Mouse (Mus musculus) neural tube, embryonic 14.5 days (tissue): ENCODE measurements around the gene Dusp23. TPM values are rescaled to one million over a fixed set of nuclear protein-coding genes. Genes with fewer than 3 reads are reported as not detected.
A peak's percentile ranks its signal among the peaks of the same experiment; 100 is the strongest.

Source experiments
- ATAC-seq: fragments of 200-750 bp; cut with Nextera tagmentation; 2 replicates; pipeline ENCODE4 v1.8.0; 2017; ENCODE audit warnings: low read depth, mild to moderate bottlenecking, moderate TSS enrichment, moderate library complexity
- H3K27ac ChIP-seq: fragments of 300-500 bp; sonication (generic); 2 replicates; pipeline ENCODE4 v1.5.1; 2014; ENCODE audit warnings: low read depth, mild to moderate bottlenecking, control low read depth, low read length, moderate library complexity, mixed read lengths
- H3K27me3 ChIP-seq: fragments of 300-500 bp; sonication (generic); 2 replicates; pipeline ENCODE4 v1.6.1; 2014; ENCODE audit warnings: low read length; ENCODE audit not compliant: control insufficient read depth, insufficient read depth
- H3K36me3 ChIP-seq: fragments of 300-500 bp; sonication (generic); 2 replicates; pipeline ENCODE4 v1.6.1; 2014; ENCODE audit warnings: low read length, mixed read lengths; ENCODE audit not compliant: control insufficient read depth, insufficient read depth
- H3K4me1 ChIP-seq: fragments of 300-500 bp; sonication (generic); 2 replicates; pipeline ENCODE4 v1.6.1; 2014; ENCODE audit warnings: low read length; ENCODE audit not compliant: control insufficient read depth, insufficient read depth
- H3K4me2 ChIP-seq: fragments of 300-500 bp; sonication (generic); 2 replicates; pipeline ENCODE4 v1.6.1; 2014; ENCODE audit warnings: mild to moderate bottlenecking, low read depth, low read length, control low read depth
- H3K4me3 ChIP-seq: fragments of 300-500 bp; sonication (generic); 2 replicates; pipeline ENCODE4 v1.5.1; 2014; ENCODE audit warnings: low read depth, low read length, control low read depth, mixed read lengths
- H3K9ac ChIP-seq: fragments of 300-500 bp; sonication (generic); replicated peaks from 2 replicates; pipeline ENCODE4 v1.6.1; 2014; ENCODE audit warnings: low read depth, mild to moderate bottlenecking, control low read depth, low read length, mixed read lengths
- H3K9me3 ChIP-seq: fragments of 300-500 bp; sonication (generic); 2 replicates; pipeline ENCODE4 v1.6.1; 2016; ENCODE audit warnings: low read length; ENCODE audit not compliant: control insufficient read depth
- WGBS: fragments of 180-500 bp; shearing (Covaris S2); extraction: QIAGEN DNeasy Blood & Tissue Kit; methylation state at CpG from one replicate; pipeline ENCODE4 v1.1.7; 2014; 5-methylcytosine and 5-hydroxymethylcytosine counted together
- polyA plus RNA-seq: library from polyadenylated mRNA; unstranded; fragments of >200 nt; fragmentation: Nextera tagmentation; extraction: Ambion mirVana; gene quantifications from 2 replicates; pipeline ENCODE4 v1.2.1, GENCODE M21; 2014

Gene Dusp23
- polyA plus RNA-seq, 1 experiment from 2014 or later, result 18.7 TPM

DNA sequence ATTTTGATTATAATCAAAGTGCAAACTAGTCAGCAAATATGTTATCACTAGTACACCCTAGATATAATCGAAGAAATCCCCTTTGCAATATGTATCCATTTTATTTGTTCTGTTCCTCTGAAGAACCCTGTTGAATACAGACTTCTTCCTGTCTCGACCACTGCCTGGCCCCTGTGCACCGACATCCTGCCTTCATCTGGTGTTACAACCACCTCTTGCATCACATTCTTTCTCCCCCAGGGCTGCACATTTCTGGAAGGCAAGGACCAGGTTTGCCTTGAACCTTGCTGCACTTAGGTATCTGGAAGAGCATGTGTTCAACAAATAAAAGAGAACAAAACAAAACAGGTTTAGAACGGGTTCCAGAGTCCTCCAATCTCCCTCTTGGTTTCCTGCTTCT, 17.4 kb downstream of the Dusp23 start:
- Histone ChIP-seq H3K27me3 (no peaks in the 10 kb centered on the region), H3K9ac (no peak overlapping the region), H3K4me1 (peaks cover 15% of the 10 kb centered on the region; the same call in 1 of the 2 replicates), H3K4me2 (no peak overlapping the region), H3K9me3 (no peaks in the 10 kb centered on the region), H3K4me3 (no peak overlapping the region), H3K36me3 (no peaks in the 10 kb centered on the region), H3K27ac (no peak overlapping the region)
- 71% methylated on average over 4 of the region's 4 CpGs for WGBS
- ATAC-seq, result no peak

DNA sequence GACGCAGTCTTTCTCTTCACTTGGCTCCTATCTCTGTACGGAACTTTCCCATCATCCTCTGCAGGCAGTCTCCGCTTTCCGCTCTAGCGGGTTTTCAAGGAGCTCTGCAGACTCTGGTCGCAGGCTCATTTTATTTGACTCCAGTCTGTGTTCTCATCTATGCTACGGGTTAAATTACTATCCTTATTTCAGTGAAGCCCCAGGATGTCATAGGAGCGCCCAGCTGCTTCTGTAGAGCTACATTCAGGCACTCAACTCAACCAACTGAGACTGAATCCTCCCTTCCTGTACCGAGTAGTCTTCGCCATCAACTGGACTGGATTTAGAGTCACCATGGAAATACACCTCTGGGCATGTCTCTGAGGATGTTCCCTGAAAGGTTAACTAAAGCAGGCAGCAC, 18.1 kb downstream of the Dusp23 start:
- H3K9me3 ChIP-seq, result no peaks in the 10 kb centered on the region
- no peak overlapping the region for H3K9ac ChIP-seq
- H3K27me3 ChIP-seq, result no peaks in the 10 kb centered on the region
- H3K4me3 ChIP-seq, result no peak overlapping the region
- no peak for ATAC-seq
- H3K4me2 ChIP-seq, result no peak overlapping the region
- H3K36me3 ChIP-seq, result no peaks in the 10 kb centered on the region
- no peak overlapping the region for H3K27ac ChIP-seq
- peaks cover 15% of the 10 kb centered on the region; the same call in 1 of the 2 replicates for H3K4me1 ChIP-seq
- WGBS, result 83% methylated on average over 10 of the region's 10 CpGs

DNA sequence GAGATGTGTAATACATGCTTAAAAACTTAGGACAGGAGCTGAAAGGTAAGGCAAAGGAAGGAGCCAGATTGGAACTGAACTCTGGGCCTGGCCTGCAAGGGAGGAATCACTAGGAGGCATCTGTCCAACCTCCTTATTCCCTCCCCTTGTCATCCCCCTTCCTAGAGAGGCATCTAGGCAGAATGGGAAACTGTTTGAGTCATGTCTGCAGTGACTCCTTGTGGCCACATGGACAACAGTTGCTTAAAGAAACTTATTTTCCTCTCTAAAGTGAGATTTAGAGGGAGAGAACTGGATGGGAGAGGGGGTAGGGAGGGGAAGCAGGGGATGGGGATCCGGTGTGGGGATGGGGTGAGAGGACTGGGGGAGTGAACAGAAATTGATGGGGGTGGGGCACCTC, 20.0 kb downstream of the Dusp23 start:
- H3K27ac ChIP-seq, result no peak overlapping the region
- H3K4me2 ChIP-seq, result no peak overlapping the region
- no peak for ATAC-seq
- 48% methylated on average over 1 of the region's 1 CpGs for WGBS
- no peaks in the 10 kb centered on the region for H3K9me3 ChIP-seq
- no peak overlapping the region for H3K9ac ChIP-seq
- H3K4me1 ChIP-seq, result peaks cover 15% of the 10 kb centered on the region; the same call in 1 of the 2 replicates
- H3K27me3 ChIP-seq, result no peaks in the 10 kb centered on the region
- H3K4me3 ChIP-seq, result no peak overlapping the region
- H3K36me3 ChIP-seq, result no peaks in the 10 kb centered on the region

DNA sequence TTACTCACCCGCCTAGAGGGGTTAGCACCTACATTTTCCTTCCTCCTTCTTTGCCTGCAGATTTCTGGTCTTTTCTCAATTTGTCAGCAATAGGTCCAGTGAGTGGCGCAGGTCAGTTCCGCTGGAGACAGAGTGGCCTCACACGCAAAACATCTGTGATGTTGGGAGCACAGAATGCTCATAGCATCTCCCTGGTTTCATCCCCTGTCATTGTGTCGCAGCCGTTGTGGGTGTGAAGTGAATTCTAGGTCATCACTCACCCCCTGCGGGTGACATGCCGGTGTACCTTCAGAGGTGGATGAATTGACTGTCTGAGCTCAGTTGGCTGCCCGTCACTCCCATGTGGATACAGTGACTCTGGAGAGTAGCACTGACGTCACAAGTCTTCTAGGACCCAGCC, 21.5 kb downstream of the Dusp23 start:
- H3K4me2 ChIP-seq, result no peak overlapping the region
- H3K9ac ChIP-seq, result no peak overlapping the region
- WGBS, result 84% methylated on average over 10 of the region's 10 CpGs
- no peak for ATAC-seq
- 0 out of 2 replicates have a peak, but pooled peaks cover 6% of the 10 kb centered on the region for H3K4me1 ChIP-seq
- H3K27me3 ChIP-seq, result no peaks in the 10 kb centered on the region
- H3K36me3 ChIP-seq, result no peaks in the 10 kb centered on the region
- H3K4me3 ChIP-seq, result no peak overlapping the region
- H3K27ac ChIP-seq, result no peak overlapping the region
- H3K9me3 ChIP-seq, result no peaks in the 10 kb centered on the region

DNA sequence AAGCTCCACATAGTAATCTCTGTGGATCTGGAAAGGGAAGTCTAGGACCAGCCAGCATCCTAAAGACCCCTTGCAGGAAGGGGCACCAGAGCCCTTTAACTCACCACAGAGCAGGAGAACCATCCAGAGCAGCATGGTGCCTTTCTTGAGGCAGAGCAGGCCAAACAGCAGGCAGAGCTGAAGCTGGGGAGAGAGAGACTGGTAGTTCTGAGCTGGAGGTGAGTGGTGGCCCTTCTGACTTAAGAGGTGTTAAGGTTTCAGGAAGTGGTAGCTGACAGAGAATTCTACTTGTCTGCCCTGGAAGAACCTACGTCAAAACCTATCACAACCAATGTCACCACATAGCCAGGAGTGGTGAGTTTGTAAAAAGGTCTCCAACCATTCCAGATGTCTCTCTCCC, 30.4 kb downstream of the Dusp23 start, which contains the start of gene Fcrl6:
Fcrl6 (minus strand) TSS at position 226 of the 400 bp plus-strand sequence.
- Histone ChIP-seq H3K9ac (no peak within 1 kb of the TSS), H3K4me1 (no peaks in the 10 kb centered on the region), H3K4me3 (no peak within 1 kb of the TSS), H3K27me3 (no peaks in the 10 kb centered on the region), H3K4me2 (no peak within 1 kb of the TSS), H3K27ac (no peak within 1 kb of the TSS), H3K9me3 (no peaks in the 10 kb centered on the region), H3K36me3 (no peaks in the 10 kb centered on the region)
- 100% methylated on average over 1 of the region's 1 CpGs for WGBS
- no peak for ATAC-seq

DNA sequence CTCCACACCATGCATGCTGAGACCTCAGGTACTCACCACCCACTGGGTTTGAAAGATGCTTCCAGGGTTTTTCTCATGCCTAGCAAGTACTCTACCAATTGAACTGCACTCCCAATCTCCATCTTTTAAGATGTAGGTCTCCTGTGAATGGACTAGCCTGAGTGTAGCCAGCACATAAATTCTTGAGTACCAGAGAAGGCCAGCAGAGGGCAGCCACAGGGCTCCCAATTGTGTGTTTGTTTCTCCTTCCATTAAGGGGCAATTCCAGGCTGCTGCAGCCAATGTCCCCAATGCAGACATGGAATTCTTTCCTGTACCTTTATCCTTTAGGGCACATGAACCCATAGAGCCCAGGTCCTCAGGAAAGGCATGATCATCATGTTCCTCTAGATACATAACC, 38.3 kb downstream of the Dusp23 start:
- no peaks in the 10 kb centered on the region for H3K27me3 ChIP-seq
- no peaks in the 10 kb centered on the region for H3K9me3 ChIP-seq
- no peak overlapping the region for H3K4me2 ChIP-seq
- peak; percentile 41; the same call in 1 of the 2 replicates for ATAC-seq
- no peak overlapping the region for H3K4me3 ChIP-seq
- H3K36me3 ChIP-seq, result no peaks in the 10 kb centered on the region
- H3K4me1 ChIP-seq, result no peaks in the 10 kb centered on the region
- no peak overlapping the region for H3K27ac ChIP-seq
- no peak overlapping the region for H3K9ac ChIP-seq

DNA sequence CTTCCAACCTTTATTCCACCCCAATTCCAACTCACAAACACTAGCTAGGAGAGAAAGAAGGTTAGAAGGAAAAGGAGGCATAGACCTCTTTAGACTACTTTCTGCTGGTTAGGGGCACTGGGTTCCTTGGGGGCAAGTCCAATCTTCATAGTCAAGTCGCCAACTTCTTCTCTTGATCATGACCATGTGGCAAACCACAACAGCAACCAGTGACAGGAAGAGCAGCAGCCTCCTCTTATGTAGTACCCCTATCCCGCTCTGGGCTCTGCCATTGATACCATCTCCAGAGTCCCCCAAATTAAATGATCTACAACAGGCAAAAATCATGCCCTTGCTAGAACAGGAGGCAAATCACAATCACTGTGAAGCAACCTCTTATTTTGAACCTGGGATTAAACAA, 38.8 kb downstream of the Dusp23 start:
- 84% methylated on average over 2 of the region's 2 CpGs for WGBS
- no peaks in the 10 kb centered on the region for H3K36me3 ChIP-seq
- no peak overlapping the region for H3K4me2 ChIP-seq
- H3K9me3 ChIP-seq, result no peaks in the 10 kb centered on the region
- H3K4me1 ChIP-seq, result no peaks in the 10 kb centered on the region
- no peak overlapping the region for H3K4me3 ChIP-seq
- no peaks in the 10 kb centered on the region for H3K27me3 ChIP-seq
- ATAC-seq, result no peak
- H3K27ac ChIP-seq, result no peak overlapping the region
- H3K9ac ChIP-seq, result no peak overlapping the region

DNA sequence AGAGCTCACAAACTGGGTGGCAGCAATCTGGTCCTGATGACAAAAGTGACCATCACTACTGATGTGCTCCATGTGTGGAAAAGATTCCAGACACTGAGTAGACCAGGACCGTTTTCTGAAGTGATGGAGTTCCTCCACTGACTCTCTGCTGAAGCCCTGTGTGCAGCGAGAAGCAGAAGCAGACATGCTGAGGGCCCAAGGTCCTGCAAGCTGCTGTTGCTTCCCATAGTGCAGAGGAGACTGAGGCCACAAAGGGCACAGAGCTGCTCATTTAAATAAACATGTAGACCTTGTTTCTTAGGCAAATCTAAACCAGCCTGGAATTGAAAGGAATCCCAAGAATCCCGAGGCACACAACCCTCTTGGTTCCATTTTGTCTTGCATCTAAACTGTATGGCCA, 39.4 kb downstream of the Dusp23 start:
- no peaks in the 10 kb centered on the region for H3K4me1 ChIP-seq
- H3K9me3 ChIP-seq, result no peaks in the 10 kb centered on the region
- H3K9ac ChIP-seq, result no peak overlapping the region
- H3K27me3 ChIP-seq, result no peaks in the 10 kb centered on the region
- 73% methylated on average over 3 of the region's 3 CpGs for WGBS
- no peak overlapping the region for H3K4me3 ChIP-seq
- no peak for ATAC-seq
- no peak overlapping the region for H3K27ac ChIP-seq
- H3K4me2 ChIP-seq, result no peak overlapping the region
- H3K36me3 ChIP-seq, result no peaks in the 10 kb centered on the region

DNA sequence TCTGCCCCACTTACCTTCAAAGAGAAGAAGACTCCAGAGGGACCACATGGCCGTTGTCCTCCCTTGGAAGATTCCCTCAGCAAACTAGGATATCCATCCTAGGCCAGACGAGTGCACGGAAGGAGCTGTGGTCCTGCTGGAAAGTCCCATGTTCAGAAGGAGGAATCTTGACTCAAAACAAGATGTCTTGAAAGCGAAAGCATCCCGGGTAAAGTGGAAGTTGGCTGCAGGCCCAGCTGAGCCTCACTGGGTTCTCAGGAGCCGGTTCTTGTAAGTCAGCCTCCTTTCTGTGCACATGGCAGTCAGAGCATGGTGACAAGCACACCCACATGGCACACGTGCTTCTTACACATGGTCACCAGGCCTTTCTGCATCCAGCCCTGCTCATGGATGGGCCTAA, 42.4 kb downstream of the Dusp23 start, which contains the start of gene Slamf8:
Slamf8 (minus strand) TSS at position 184 of the 400 bp plus-strand sequence.
- H3K9me3 ChIP-seq, result no peaks in the 10 kb centered on the region
- ATAC-seq, result no peak
- no peak within 1 kb of the TSS for H3K9ac ChIP-seq
- peaks cover 9% of the 10 kb centered on the region for H3K4me1 ChIP-seq
- H3K36me3 ChIP-seq, result no peaks in the 10 kb centered on the region
- H3K4me3 ChIP-seq, result no peak within 1 kb of the TSS
- 84% methylated on average over 7 of the region's 7 CpGs for WGBS
- H3K4me2 ChIP-seq, result no peak within 1 kb of the TSS
- H3K27ac ChIP-seq, result no peak within 1 kb of the TSS
- no peaks in the 10 kb centered on the region for H3K27me3 ChIP-seq
